Mouse (Mus musculus): Measurements from ENCODE around the gene Coq6. TPM values are rescaled to one million over a fixed set of nuclear protein-coding genes. Genes with fewer than 3 reads are reported as not detected.
A peak's percentile ranks its signal among the peaks of the same experiment; 100 is the strongest.
"Not testable (repeated sequence)": the region's sequence is repeated elsewhere in the genome, so short reads cannot be mapped to it uniquely, and the experiment has no call there.

Coq6 gene
- 50.7 and 52.2 TPM in 2 replicates for polyA plus RNA-seq (2014; fragmentation: Nextera tagmentation; extraction: Ambion mirVana)

- Histone ChIP-seq H3K9me3 (ENCODE audit: control insufficient read depth, low read length) (no peaks in the 10 kb centered on the region), H3K27me3 (replicated peaks; ENCODE audit: control insufficient read depth, insufficient read depth, low read length) (no peaks in the 10 kb centered on the region), H3K9ac (ENCODE audit: low read length) (peak within 1 kb of the TSS; percentile 79), H3K27ac (ENCODE audit: low read depth) (no peak within 1 kb of the TSS), H3K4me3 (ENCODE audit: low read depth, low read length) (peak within 1 kb of the TSS; percentile 100), H3K36me3 (ENCODE audit: control insufficient read depth, insufficient read depth, low read length) (peaks cover 1% of the 10 kb centered on the region; the same call in 1 of the 2 replicates), H3K4me2 (ENCODE audit: low read length) (peak within 1 kb of the TSS; percentile 85), H3K4me1 (replicated peaks; ENCODE audit: control insufficient read depth, insufficient read depth, low read length) (peaks cover 13% of the 10 kb centered on the region)
- peak; percentile 96 for DNase-seq (ENCODE audit: low spot score)
- WGBS: under 1% methylated on average over 51 of the region's 51 CpGs
- peak; percentile 99 for ATAC-seq (replicated peaks; ENCODE audit: low FRiP score, low TSS enrichment, low read depth)
Observed at GRCm38 (mm10) chr12:84361555-84362489, at the start of gene Coq6, which contains the start of gene Fam161b. Gene Coq6 (plus strand): TSS chr12:84361657. Gene Fam161b (minus strand): TSS chr12:84361833.

GRCm38 (mm10) chr12:84316006-84316405 lies 45.5 kb upstream of the Coq6 start:
- Histone ChIP-seq H3K9ac (ENCODE audit: low read length) (peak overlapping the region; percentile 88), H3K36me3 (ENCODE audit: control insufficient read depth, insufficient read depth, low read length) (0 out of 2 replicates have a peak, but pooled peaks cover 4% of the 10 kb centered on the region), H3K27me3 (replicated peaks; ENCODE audit: control insufficient read depth, insufficient read depth, low read length) (no peaks in the 10 kb centered on the region), H3K27ac (ENCODE audit: low read depth) (peak overlapping the region; percentile 96), H3K9me3 (ENCODE audit: control insufficient read depth, low read length) (no peaks in the 10 kb centered on the region), H3K4me3 (ENCODE audit: low read depth, low read length) (peak overlapping the region; percentile 78), H3K4me1 (replicated peaks; ENCODE audit: control insufficient read depth, insufficient read depth, low read length) (peaks cover 17% of the 10 kb centered on the region), H3K4me2 (ENCODE audit: low read length) (peak overlapping the region; percentile 84)
- DNase-seq (ENCODE audit: low spot score) (no peak), ATAC-seq (replicated peaks; ENCODE audit: low FRiP score, low TSS enrichment, low read depth) (no peak)
- 37% methylated on average over 7 of the region's 7 CpGs for WGBS

- H3K9ac ChIP-seq (ENCODE audit: low read length): peak within 1 kb of the TSS; percentile 88
- no peaks in the 10 kb centered on the region for H3K27me3 ChIP-seq (replicated peaks; ENCODE audit: control insufficient read depth, insufficient read depth, low read length)
- H3K4me3 ChIP-seq (ENCODE audit: low read depth, low read length): peak within 1 kb of the TSS; percentile 78
- DNase-seq (ENCODE audit: low spot score) (peak; percentile 97), ATAC-seq (replicated peaks; ENCODE audit: low FRiP score, low TSS enrichment, low read depth) (peak; percentile 99)
- 0 out of 2 replicates have a peak, but pooled peaks cover 4% of the 10 kb centered on the region for H3K36me3 ChIP-seq (ENCODE audit: control insufficient read depth, insufficient read depth, low read length)
- H3K4me1 ChIP-seq (replicated peaks; ENCODE audit: control insufficient read depth, insufficient read depth, low read length): peaks cover 17% of the 10 kb centered on the region
- peak within 1 kb of the TSS; percentile 84 for H3K4me2 ChIP-seq (ENCODE audit: low read length)
- H3K9me3 ChIP-seq (ENCODE audit: control insufficient read depth, low read length): no peaks in the 10 kb centered on the region
- WGBS: under 1% methylated on average over 77 of the region's 77 CpGs
- peak within 1 kb of the TSS; percentile 96 for H3K27ac ChIP-seq (ENCODE audit: low read depth)
Observed at GRCm38 (mm10) chr12:84316721-84317621, 44.5 kb upstream of the Coq6 start, which contains the start of gene Zfp410. Gene Zfp410 (plus strand): TSS chr12:84316852.

GRCm38 (mm10) chr12:84327111-84327512 lies 34.3 kb upstream of the Coq6 start:
- H3K9me3 ChIP-seq (ENCODE audit: control insufficient read depth, low read length): no peaks in the 10 kb centered on the region
- DNase-seq (ENCODE audit: low spot score): no peak
- no peak overlapping the region for H3K9ac ChIP-seq (ENCODE audit: low read length)
- WGBS: 59% methylated on average over 4 of the region's 4 CpGs
- ATAC-seq (replicated peaks; ENCODE audit: low FRiP score, low TSS enrichment, low read depth): no peak
- no peaks in the 10 kb centered on the region for H3K4me1 ChIP-seq (replicated peaks; ENCODE audit: control insufficient read depth, insufficient read depth, low read length)
- H3K27me3 ChIP-seq (replicated peaks; ENCODE audit: control insufficient read depth, insufficient read depth, low read length): no peaks in the 10 kb centered on the region
- H3K36me3 ChIP-seq (ENCODE audit: control insufficient read depth, insufficient read depth, low read length): peaks cover 74% of the 10 kb centered on the region
- H3K4me2 ChIP-seq (ENCODE audit: low read length): no peak overlapping the region
- H3K4me3 ChIP-seq (ENCODE audit: low read depth, low read length): no peak overlapping the region
- H3K27ac ChIP-seq (ENCODE audit: low read depth): no peak overlapping the region

GRCm38 (mm10) chr12:84336963-84337625 lies 24.4 kb upstream of the Coq6 start:
- 90% methylated on average over 11 of the region's 11 CpGs for WGBS
- Histone ChIP-seq H3K36me3 (ENCODE audit: control insufficient read depth, insufficient read depth, low read length) (peaks cover 86% of the 10 kb centered on the region), H3K4me2 (ENCODE audit: low read length) (no peak overlapping the region), H3K27me3 (replicated peaks; ENCODE audit: control insufficient read depth, insufficient read depth, low read length) (no peaks in the 10 kb centered on the region), H3K4me1 (replicated peaks; ENCODE audit: control insufficient read depth, insufficient read depth, low read length) (no peaks in the 10 kb centered on the region), H3K9me3 (ENCODE audit: control insufficient read depth, low read length) (no peaks in the 10 kb centered on the region), H3K9ac (ENCODE audit: low read length) (no peak overlapping the region), H3K27ac (ENCODE audit: low read depth) (no peak overlapping the region), H3K4me3 (ENCODE audit: low read depth, low read length) (no peak overlapping the region)
- no peak for DNase-seq (ENCODE audit: low spot score)
- no peak for ATAC-seq (replicated peaks; ENCODE audit: low FRiP score, low TSS enrichment, low read depth)

- Histone ChIP-seq H3K27me3 (replicated peaks; ENCODE audit: control insufficient read depth, insufficient read depth, low read length) (no peaks in the 10 kb centered on the region), H3K4me2 (ENCODE audit: low read length) (no peak overlapping the region), H3K27ac (ENCODE audit: low read depth) (no peak overlapping the region), H3K4me3 (ENCODE audit: low read depth, low read length) (no peak overlapping the region), H3K4me1 (replicated peaks; ENCODE audit: control insufficient read depth, insufficient read depth, low read length) (no peaks in the 10 kb centered on the region), H3K9me3 (ENCODE audit: control insufficient read depth, low read length) (no peaks in the 10 kb centered on the region), H3K9ac (ENCODE audit: low read length) (no peak overlapping the region), H3K36me3 (ENCODE audit: control insufficient read depth, insufficient read depth, low read length) (peaks cover 42% of the 10 kb centered on the region)
- peak; percentile 60 for DNase-seq (ENCODE audit: low spot score)
- 59% methylated on average over 2 of the region's 2 CpGs for WGBS
- ATAC-seq (replicated peaks; ENCODE audit: low FRiP score, low TSS enrichment, low read depth): no peak
Observed at GRCm38 (mm10) chr12:84347192-84347591, 14.3 kb upstream of the Coq6 start.

GRCm38 (mm10) chr12:84358699-84359098 lies 2.8 kb upstream of the Coq6 start:
- peaks cover 13% of the 10 kb centered on the region for H3K4me1 ChIP-seq (replicated peaks; ENCODE audit: control insufficient read depth, insufficient read depth, low read length)
- H3K27ac ChIP-seq (ENCODE audit: low read depth); H3K9me3 ChIP-seq (ENCODE audit: control insufficient read depth, low read length); H3K36me3 ChIP-seq (ENCODE audit: control insufficient read depth, insufficient read depth, low read length); DNase-seq (ENCODE audit: low spot score); H3K9ac ChIP-seq (ENCODE audit: low read length); H3K4me2 ChIP-seq (ENCODE audit: low read length); H3K4me3 ChIP-seq (ENCODE audit: low read depth, low read length); H3K27me3 ChIP-seq (replicated peaks; ENCODE audit: control insufficient read depth, insufficient read depth, low read length); ATAC-seq (replicated peaks; ENCODE audit: low FRiP score, low TSS enrichment, low read depth): not testable (repeated sequence)
- 87% methylated on average over 2 of the region's 2 CpGs for WGBS

- DNase-seq (ENCODE audit: low spot score) (no peak), ATAC-seq (replicated peaks; ENCODE audit: low FRiP score, low TSS enrichment, low read depth) (no peak)
- H3K9me3 ChIP-seq (ENCODE audit: control insufficient read depth, low read length): no peaks in the 10 kb centered on the region
- 31% methylated on average over 2 of the region's 2 CpGs for WGBS
- H3K4me1 ChIP-seq (replicated peaks; ENCODE audit: control insufficient read depth, insufficient read depth, low read length): peaks cover 13% of the 10 kb centered on the region
- peak overlapping the region; percentile 100 for H3K4me3 ChIP-seq (ENCODE audit: low read depth, low read length)
- no peak overlapping the region for H3K27ac ChIP-seq (ENCODE audit: low read depth)
- peak overlapping the region; percentile 85 for H3K4me2 ChIP-seq (ENCODE audit: low read length)
- H3K27me3 ChIP-seq (replicated peaks; ENCODE audit: control insufficient read depth, insufficient read depth, low read length): no peaks in the 10 kb centered on the region
- peaks cover 11% of the 10 kb centered on the region; the same call in 1 of the 2 replicates for H3K36me3 ChIP-seq (ENCODE audit: control insufficient read depth, insufficient read depth, low read length)
- H3K9ac ChIP-seq (ENCODE audit: low read length): peak overlapping the region; percentile 79; the same call in 1 of the 2 replicates
Observed at GRCm38 (mm10) chr12:84362872-84363271, 1.4 kb downstream of the Coq6 start.
